Mouse (Mus musculus) heart, adult 2 months (tissue): ENCODE data around the gene Mylk3.

ENCODE experiments used
- CTCF ChIP-seq: fragments of 200-600 bp; IDR thresholded peaks from 2 replicates; pipeline ENCODE4 v1.8.1; 2022; ENCODE audit warnings: antibody characterized with exemption, mild to moderate bottlenecking, moderate library complexity
- EP300 ChIP-seq: fragments of 200-500 bp; IDR thresholded peaks from 2 replicates; pipeline ENCODE4 v1.6.1; 2011; ENCODE audit warnings: low read depth, low read length, control low read depth; ENCODE audit not compliant: insufficient read depth
- POLR2A ChIP-seq: fragments of 200-500 bp; IDR thresholded peaks from 2 replicates; pipeline ENCODE4 v1.6.1; 2011; ENCODE audit warnings: mild to moderate bottlenecking, low read depth, low read length, control low read depth; ENCODE audit not compliant: insufficient read depth

- TF ChIP-seq EP300, result no peak
- TF ChIP-seq CTCF, result no peak
- TF ChIP-seq POLR2A, result no peak
Measured at GRCm38 (mm10) chr8:85373435-85374039, 12.6 kb downstream of the Mylk3 start.
